Mouse (Mus musculus): ENCODE results near the gene Shld1. TPM values are rescaled to one million over a fixed set of nuclear protein-coding genes. Genes with fewer than 3 reads are reported as not detected.
A peak's percentile ranks its signal among the peaks of the same experiment; 100 is the strongest.

The Shld1 gene
- total RNA-seq, 2 experiments from 2014 or later, result 7.7 to 9.0 TPM

DNA sequence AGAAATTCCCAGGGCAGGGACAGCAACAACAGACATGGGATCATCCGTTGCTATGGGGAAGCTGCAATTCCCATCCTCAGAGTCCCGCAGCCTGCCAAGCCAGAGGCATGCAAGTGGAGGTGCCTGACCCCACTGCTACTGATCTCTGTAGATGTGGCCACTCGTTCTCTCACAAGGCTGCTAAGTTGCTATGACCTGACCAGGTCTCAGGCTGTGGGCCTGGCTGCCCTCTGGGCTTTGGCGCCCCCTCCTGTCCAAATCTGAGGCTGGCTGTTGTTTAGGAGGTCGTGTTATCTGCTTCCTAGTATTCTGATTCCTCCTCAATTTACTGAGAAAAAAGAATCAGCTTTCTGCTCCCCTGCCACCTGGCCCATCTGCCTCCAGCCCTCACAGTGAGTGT, 29.4 kb downstream of the Shld1 start:
- peak in 1 of 2 experiments; percentile 65 for DNase-seq (ENCODE audit: extremely low spot score in 1 of 2, low spot score in 2 of 2)
- intact Hi-C loops (cut with DNase I), result loop anchor here (5.0 to 10.0 kb wide), 2 partner anchors 66 to 401 kb away; partner anchors contain the start of gene Chgb

DNA sequence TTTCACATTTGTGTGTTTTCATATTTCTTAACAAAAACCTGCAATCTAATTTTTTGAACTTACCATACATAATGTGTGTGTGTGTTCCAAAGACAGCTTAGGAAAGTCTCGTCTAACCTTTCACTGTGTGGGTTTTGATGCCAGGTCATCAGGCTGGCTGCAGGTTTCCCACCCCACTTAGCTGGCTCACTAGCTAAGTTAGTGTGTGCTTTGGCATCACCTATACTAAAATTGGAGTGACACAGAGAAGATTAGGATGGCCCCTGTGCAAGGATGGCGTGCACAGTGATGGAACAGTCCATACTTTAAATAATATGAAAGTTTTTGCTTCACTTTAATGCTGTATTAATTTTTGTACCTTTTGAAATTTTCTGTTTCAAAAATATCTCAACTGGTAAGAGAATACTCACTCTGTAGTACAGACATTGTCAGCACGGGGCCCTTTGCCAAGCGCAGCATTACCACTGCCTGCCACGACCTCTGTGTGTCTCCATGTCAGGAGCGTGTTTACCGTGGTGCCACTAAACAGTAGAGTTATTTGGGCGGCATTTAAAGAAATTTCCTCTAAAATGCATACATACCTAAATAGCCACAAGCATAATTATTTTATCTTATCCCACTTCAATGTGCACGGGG, 30.3 kb downstream of the Shld1 start:
- intact Hi-C loops (cut with DNase I), result loop anchor here (5.0 to 10.0 kb wide), 2 partner anchors 65 to 402 kb away; partner anchors contain the start of gene Chgb

DNA sequence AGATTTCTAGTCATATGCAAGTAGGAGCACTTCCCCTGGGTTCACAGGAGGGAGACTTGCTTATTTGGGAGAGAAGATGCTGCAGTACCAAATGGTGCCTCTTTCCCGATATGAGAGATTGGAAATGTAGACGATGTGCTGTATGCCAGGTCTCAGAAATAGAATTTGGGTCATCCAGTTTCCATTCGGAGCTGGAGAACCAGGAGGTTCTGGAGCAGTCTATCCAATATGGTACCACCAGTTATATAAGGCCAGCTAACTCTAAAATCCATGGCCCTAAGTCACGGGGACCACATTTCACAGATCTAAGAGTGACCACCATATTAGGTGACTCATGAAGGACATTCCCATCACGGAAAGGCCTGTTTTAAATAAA, 30.8 kb downstream of the Shld1 start:
- intact Hi-C loops (cut with DNase I), result loop anchor here (5.0 to 10.0 kb wide), 2 partner anchors 65 to 403 kb away; partner anchors contain the start of gene Chgb
- DNase-seq (ENCODE audit: extremely low spot score in 1 of 2, low spot score in 2 of 2), result no peak

More for the DNA sequence above, 30.3 kb downstream of the Shld1 start:
- DNase-seq (ENCODE audit: extremely low spot score in 1 of 2, low spot score in 2 of 2), result no peak

DNA sequence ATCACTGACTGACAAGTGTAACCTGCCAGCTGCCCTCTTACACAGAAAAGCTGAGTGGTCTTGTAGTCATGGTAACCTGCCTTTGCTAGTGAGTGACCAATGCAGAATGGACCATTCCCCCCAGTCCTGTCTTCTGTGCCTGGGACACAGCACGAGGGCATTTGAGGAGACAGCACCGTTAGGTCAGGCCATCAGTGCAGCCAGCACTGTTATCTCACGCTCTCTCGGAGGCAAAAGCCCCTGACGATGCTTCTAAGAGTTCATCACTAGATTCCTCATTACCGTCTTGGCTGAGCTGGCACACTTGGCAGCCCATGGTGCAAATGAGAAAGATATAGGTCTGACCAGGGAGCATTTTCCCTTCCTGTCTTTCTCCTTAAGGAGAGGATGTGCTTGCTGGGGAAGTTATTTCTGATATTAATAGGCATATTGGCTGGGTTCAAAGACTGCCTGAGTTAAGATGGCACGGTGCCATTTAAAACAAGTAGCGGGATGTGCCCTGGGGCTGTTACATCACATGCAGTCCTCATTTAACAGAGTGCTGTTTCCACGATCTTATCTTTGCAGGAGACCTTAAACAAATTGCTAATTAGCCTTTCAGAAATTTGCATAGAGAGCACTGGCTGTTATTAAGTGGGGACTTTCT, 34.3 kb downstream of the Shld1 start:
- intact Hi-C loops (cut with DNase I), result no loop called here
- no peak for DNase-seq (ENCODE audit: extremely low spot score in 1 of 2, low spot score in 2 of 2)

DNA sequence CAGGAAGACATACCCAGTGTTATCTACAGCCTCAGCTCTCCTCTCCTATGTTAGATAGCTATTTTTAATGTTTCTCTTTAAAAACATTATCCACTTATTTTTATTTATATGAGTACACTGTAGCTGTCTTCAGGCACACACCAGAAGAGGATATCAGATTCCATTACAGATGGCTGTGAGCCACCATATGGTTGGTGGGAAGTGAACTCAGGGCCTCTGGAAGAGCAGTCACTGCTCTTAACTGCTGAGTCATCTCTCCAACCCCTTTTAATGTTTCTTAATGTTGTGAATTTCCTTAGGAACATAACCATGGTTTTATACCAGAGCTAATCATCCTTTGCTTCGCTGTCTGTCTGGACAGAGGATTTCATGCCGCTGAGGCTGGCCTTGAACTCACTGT, 35.1 kb downstream of the Shld1 start:
- DNase-seq (ENCODE audit: extremely low spot score in 1 of 2, low spot score in 2 of 2), result no peak
- intact Hi-C loops (cut with DNase I), result no loop called here

DNA sequence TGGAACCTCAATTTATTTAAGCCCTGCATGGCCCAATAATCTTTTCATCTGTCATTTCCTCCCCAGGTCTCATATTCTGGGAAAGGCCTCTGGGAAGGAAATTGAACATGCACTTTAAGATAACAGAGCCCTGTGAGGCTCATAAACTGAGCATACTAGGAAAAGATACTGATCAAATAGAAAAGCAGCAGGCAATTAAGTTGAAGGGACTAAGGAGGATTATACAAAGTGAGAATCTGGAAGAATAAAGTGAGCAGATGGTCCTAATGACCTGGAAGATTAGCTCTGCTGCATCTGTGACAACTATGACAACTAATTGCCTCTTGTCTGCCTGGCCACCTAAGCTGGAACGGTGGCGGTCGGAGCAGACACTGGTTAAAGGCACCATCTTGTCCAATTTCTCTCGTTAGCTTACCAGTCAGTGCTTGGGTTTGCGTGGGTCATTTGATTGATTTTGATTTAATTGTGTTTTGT, 37.3 kb downstream of the Shld1 start:
- DNase-seq (ENCODE audit: extremely low spot score in 1 of 2, low spot score in 2 of 2), result no peak
- intact Hi-C loops (cut with DNase I), result no loop called here

DNA sequence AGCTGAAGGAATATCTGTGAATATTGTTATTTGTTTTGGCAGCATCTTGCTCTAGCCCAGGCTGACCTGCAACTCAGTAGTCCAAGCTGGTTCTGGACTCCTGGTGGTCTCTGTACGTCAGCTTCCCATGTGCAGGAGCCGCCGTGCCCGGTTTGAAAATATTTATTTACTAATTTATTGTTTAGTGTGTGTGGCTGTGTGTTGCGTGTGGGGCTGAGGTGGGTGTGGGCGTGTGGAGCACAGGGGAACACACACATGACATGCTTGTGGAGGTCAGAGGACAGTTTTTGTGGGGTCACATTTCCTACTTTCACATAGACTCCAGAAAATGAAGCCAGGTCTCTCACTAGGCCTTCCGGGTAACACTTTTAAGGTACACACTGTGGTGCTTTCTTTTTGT, 37.8 kb downstream of the Shld1 start:
- intact Hi-C loops (cut with DNase I), result no loop called here
- DNase-seq (ENCODE audit: extremely low spot score in 1 of 2, low spot score in 2 of 2), result no peak

DNA sequence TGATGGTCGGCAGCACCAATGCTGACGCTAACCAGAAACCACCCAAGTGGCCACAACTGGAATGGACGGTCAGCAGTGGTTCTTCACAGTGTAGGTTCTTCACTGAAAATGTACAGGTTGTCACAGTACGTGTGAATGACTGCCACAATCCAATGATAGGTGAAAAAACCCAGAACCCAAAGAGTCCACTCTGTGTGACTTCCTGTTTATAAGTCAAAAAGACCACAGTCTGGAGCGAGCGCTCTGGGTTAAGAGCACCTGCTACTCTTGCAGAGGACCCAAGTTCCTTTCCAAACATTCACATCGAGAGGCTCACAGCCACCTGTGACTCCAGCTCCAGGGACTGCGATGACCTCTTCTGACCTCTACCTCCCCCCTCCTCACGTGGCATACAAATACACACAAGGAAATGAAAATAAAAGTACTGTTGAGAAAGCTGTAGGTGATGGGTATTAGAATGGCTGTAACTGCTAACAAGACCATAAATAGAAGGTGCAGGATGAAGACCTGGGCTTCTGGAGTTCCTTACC, 38.7 kb downstream of the Shld1 start:
- intact Hi-C loops (cut with DNase I), result no loop called here

DNA sequence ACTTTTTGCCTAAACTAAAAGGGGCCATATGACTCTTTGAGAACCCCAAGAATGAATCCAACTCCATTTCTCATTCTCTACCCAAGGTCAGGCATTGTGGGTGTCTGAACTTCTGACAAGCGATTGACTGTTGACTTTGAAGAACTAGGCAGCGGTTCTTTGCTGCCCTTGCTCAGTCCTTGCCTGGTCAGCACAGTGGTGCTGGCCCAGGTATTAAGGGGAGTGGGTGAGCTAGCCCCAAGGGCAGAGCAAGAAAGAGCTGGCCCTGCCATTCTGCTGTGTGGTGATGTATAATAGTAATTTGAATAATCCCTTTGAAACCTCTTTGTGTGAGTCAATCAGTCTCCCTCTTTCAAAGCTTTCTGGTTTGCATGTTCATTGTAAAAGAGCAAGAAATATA, 39.4 kb downstream of the Shld1 start:
- intact Hi-C loops (cut with DNase I), result no loop called here
- DNase-seq (ENCODE audit: extremely low spot score in 1 of 2, low spot score in 2 of 2), result no peak

More for the DNA sequence above, 38.7 kb downstream of the Shld1 start:
- no peak for DNase-seq (ENCODE audit: extremely low spot score in 1 of 2, low spot score in 2 of 2)

DNA sequence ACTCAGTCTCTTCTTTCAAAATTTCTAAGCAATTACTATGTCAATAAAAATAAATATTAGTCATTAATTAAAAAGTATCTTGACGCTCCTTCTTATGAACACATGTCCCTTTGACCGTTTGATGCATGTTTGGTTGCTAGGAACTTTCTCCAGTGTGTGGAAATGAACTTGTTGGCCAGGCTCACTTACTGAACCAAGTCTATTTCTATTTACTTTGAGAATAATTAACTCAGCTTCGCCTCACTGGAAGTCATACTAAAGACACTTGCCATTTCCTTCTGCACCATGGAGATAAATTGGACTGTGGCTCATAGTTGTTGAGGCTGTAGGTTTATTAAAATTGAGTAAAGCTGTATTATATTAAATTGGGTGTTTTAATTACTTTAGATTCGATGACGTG, 46.2 kb downstream of the Shld1 start:
- no peak for DNase-seq (ENCODE audit: extremely low spot score in 1 of 2, low spot score in 2 of 2)
- intact Hi-C loops (cut with DNase I), result no loop called here

DNA sequence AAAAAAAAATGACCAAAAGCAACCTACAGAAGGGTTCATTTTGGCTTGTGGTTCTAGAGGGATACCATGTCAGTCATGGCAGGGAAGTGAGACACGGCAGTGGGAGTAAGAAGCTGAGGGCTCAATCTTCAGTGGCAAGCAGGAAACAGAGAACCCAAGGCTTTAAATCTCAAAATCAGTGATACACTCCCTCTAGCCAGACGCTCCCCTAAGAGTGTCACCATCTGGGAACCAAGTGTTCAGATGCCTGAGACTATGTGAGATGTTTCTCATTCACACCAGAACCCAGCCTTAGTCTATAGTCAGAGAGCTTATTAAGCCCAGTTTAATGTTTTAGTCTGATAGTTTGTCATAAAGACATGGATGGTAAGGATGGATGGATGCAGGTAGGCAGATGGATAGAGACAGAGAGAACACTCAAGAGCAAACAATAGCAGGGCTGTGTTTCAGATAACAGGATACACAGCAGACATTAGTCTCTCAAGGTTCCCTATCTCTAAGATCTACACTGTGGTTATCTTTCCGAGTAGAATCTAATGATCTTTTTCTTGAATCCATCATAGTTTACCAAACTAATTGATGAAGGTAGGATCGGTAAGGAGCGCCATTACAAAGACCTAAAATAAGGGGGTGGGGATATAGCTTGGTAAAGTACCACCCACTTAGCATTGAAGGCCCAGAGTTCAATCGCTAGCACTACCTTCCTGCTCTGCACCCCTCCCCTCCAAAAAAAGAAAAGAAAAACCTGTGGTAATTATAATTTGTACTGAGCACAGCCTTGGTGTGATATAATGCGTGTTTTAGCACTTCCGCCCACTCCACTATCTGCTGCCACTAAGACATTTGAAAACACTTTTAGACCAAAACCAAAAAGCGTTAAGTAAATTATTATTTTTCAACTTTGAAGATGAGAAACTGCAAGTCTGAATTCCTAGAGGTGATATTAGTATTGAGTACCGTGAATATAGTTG, 47.2 kb downstream of the Shld1 start:
- DNase-seq (ENCODE audit: extremely low spot score in 1 of 2, low spot score in 2 of 2), result no peak
- intact Hi-C loops (cut with DNase I), result no loop called here

DNA sequence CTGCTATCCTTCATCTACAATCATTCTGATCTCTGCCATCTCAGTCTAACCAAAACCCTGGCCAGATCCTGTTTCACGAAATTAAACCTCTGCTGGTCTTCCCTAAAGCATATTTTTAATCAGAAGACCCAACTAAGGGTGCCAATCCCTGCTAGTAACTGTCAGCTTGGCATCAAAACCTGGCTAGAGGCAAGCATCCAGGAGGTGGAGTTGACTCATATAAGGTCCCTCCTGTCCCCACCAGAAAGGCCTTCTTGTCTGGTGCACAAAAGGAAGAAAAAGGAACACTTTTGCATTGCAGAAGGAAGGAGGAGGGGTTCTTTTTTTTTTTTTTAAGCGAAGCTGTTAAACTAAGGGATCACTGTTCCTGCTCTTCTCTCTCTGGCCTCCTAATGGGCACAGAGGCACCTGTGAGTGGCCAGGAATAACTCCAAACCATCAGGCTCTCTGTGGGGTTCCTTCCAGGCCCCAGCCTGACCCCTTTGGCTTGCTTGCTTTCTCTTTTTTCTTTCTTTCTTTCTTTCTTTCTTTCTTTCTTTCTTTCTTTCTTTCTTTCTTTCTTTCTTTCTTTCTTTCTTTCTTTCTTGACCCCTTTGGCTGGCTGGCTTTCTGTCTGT, 52.2 kb downstream of the Shld1 start:
- DNase-seq (ENCODE audit: extremely low spot score in 1 of 2, low spot score in 2 of 2), result no peak
- intact Hi-C loops (cut with DNase I), result no loop called here

DNA sequence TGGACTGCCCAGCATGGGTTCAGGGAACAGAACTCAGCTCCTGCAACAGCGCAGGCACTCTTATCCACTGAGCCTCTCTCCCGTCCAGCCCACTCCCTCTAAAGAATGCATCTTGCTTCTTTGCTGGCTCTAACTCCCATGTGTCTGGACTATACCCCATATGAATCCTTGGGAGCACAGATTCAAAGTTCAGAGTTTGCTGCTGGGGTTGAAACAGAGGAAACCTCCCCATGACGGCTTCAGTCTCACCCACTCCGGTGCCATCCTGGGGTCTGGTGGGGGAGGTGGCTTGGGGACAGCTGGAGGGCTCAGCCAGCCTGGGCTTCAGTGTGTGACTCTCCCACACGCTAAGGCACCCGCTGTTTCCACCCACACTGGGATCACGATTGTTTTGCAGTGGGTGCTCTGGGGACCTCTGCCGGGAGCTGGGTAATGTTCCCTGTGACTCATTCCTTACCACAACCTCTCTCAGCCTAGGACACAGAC, 55.2 kb downstream of the Shld1 start:
- intact Hi-C loops (cut with DNase I), result no loop called here
- peak in 1 of 2 experiments; percentile 56 for DNase-seq (ENCODE audit: extremely low spot score in 1 of 2, low spot score in 2 of 2)

DNA sequence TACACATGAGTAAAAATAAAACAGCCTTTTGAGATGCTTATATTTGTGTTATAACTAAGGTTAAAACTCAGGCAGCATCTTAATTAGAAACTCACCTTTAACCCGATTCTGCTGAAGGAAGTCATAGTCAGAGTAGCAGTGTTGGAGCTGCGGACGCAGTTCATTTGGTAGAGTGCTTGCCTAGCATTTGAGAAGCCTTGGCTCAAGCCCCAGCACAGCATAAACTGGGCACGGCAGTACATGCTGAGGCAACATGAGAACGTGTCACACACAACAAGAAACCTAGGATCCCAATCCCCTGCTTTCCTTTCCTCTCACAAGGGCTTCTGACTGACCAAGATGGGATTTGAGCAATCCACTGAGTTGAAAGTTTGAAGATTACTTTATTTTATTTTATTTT, 58.1 kb downstream of the Shld1 start:
- no peak for DNase-seq (ENCODE audit: extremely low spot score in 1 of 2, low spot score in 2 of 2)
- intact Hi-C loops (cut with DNase I), result no loop called here

DNA sequence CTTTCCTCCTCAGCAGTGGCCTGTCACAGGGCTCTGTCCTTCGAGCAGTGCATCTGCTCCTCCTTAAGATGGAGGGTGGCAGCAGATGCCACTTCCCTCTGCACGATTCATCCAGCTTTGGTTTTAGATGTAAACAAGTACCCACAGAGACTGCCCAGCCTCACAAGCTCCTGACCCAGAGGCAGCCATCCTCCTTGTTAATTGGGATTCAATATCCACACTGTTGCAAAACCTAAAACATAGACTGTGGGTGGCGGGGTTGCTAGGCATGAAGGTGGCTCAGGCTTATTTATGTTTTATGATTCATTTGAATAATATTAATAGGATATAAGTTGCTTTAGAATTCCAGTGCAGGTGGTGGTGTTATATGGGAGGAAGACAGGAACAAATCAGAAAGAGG, 59.4 kb downstream of the Shld1 start:
- intact Hi-C loops (cut with DNase I), result no loop called here
- no peak for DNase-seq (ENCODE audit: extremely low spot score in 1 of 2, low spot score in 2 of 2)

DNA sequence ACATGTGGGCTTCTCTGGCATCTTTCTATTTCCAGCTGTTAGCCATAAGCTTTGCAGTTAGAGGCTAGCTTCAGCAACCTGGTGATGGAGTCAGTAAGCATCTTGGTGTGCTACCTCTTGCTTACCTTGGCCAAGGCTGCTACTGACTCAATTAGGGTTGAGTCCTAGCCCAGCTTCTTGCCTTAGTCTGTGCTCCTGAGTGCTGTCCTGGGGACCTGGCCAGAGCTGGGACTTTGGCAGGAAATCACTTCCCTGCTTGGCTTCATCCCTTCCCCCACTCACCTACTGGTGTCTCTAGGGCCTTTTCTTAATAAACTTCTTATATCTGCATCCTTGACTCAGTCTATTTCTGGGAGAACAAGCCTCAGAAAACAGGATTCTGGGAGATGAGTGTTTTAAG, 64.0 kb downstream of the Shld1 start:
- intact Hi-C loops (cut with DNase I), result no loop called here
- no peak for DNase-seq (ENCODE audit: extremely low spot score in 1 of 2, low spot score in 2 of 2)

DNA sequence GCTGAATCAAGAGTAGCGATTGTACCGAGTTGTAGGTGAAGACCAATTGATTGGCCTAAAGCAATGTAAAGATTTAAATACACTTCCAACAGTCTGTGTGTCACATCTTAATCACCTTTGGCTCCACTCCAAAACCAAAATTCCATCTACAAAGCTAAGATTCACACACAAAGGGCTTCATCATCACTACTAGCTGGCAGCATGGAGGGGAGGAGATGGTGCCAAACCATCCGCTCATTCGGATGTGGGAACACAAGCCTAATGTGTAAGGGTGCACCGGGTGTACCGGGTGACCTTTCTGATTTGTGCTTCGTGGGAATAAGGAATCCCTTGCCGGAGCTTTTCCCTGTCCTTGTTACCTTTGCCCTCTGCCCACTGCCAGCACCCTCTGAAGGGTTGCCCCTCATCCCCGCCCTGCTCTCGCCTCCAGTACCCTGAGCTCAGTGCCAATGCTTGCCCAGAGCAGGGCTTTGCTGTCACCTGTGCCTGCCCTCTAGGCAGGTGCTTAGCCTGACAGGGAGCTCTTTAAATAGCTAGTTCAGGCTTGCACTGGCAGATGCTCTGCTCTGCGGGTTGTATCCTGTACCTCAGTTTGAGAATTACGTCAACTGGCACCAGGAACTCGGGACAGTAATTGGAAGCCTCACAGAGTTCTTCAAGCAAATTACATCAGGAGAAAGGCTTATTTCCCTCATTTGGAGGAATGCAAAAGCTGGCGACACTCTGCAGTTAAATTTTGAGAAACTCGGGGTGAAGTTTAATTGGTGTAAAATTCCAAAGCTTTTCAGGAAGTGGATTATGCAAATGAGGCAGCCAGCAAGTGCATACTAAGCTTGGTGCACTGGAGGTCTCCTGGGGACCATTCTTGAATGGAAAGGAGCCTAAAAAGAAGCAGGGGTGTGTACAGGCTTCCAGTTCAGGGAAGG, 64.7 kb downstream of the Shld1 start:
- intact Hi-C loops (cut with DNase I), result no loop called here

DNA sequence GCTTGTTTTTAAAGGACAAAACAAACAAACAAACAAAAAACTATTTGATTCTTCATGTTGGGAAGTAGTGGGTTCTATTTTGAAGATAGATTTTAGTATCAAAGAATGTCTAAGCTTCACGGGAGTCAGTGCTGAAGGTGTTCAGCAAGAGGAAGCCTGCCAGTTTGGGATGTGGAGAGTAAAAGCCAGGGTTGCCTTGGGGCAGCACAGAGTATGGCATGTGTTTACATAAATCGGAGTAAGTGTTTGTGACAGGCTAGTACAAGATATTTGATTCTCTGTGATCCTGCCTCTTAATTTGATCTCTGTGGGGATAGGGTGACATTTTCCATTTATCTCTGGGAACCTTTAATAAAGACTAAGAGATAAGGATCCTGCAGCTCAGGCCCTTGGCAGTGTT, 65.7 kb downstream of the Shld1 start:
- DNase-seq (ENCODE audit: extremely low spot score in 1 of 2, low spot score in 2 of 2), result no peak
- intact Hi-C loops (cut with DNase I), result no loop called here

More for the DNA sequence above, 64.7 kb downstream of the Shld1 start:
- DNase-seq (ENCODE audit: extremely low spot score in 1 of 2, low spot score in 2 of 2), result peak; percentile 20 to 31
